Mouse (Mus musculus) limb, embryonic 14.5 days (tissue): Measurements from ENCODE around the gene Ghrl. TPM values are rescaled to one million over a fixed set of nuclear protein-coding genes. Genes with fewer than 3 reads are reported as not detected.

Experiments
- ATAC-seq: fragments of 200-750 bp; cut with Nextera tagmentation; 2 replicates; pipeline ENCODE4 v1.8.0; 2017; ENCODE audit warnings: low read depth, moderate number of reproducible peaks, moderate TSS enrichment; ENCODE audit not compliant: low FRiP score
- DNase-seq: peaks from one replicate; pipeline ENCODE4 v3.0.0-alpha.2; 2015; ENCODE audit warnings: low spot score
- H3K27ac ChIP-seq: fragments of 300-500 bp; sonication (generic); replicated peaks from 2 replicates; pipeline ENCODE4 v1.5.1; 2014; ENCODE audit warnings: low read depth, mild to moderate bottlenecking, low read length, moderate library complexity, mixed read lengths
- H3K27me3 ChIP-seq: fragments of 300-500 bp; sonication (generic); 2 replicates; pipeline ENCODE4 v1.6.1; 2014; ENCODE audit warnings: low read length, mixed read lengths; ENCODE audit not compliant: control insufficient read depth, insufficient read depth
- H3K36me3 ChIP-seq: fragments of 300-500 bp; sonication (generic); 2 replicates; pipeline ENCODE4 v1.6.1; 2014; ENCODE audit warnings: mild to moderate bottlenecking, low read length, moderate library complexity, mixed read lengths; ENCODE audit not compliant: control insufficient read depth, insufficient read depth
- H3K4me1 ChIP-seq: fragments of 300-500 bp; sonication (generic); 2 replicates; pipeline ENCODE4 v1.6.1; 2014; ENCODE audit warnings: antibody characterized with exemption, low read length, mixed read lengths; ENCODE audit not compliant: control insufficient read depth, insufficient read depth
- H3K4me2 ChIP-seq: fragments of 300-500 bp; sonication (generic); replicated peaks from 2 replicates; pipeline ENCODE4 v1.6.1; 2014; ENCODE audit warnings: low read depth, mild to moderate bottlenecking, low read length, moderate library complexity; ENCODE audit not compliant: severe bottlenecking
- H3K4me3 ChIP-seq: fragments of 300-500 bp; sonication (generic); replicated peaks from 2 replicates; pipeline ENCODE4 v1.5.1; 2014; ENCODE audit warnings: low read length
- H3K9ac ChIP-seq: fragments of 300-500 bp; sonication (generic); 2 replicates; pipeline ENCODE4 v1.6.1; 2014; ENCODE audit warnings: mild to moderate bottlenecking, low read depth, low read length, moderate library complexity; ENCODE audit not compliant: severe bottlenecking
- H3K9me3 ChIP-seq: fragments of 300-500 bp; sonication (generic); 2 replicates; pipeline ENCODE4 v1.6.1; 2016; ENCODE audit warnings: low read length; ENCODE audit not compliant: control insufficient read depth
- POLR2A ChIP-seq: fragments of 200-500 bp; IDR thresholded peaks from 2 replicates; pipeline ENCODE4 v1.8.0; 2012; ENCODE audit warnings: inconsistent platforms, mild to moderate bottlenecking, moderate library complexity, borderline replicate concordance; ENCODE audit not compliant: insufficient read depth, insufficient read length; ENCODE audit errors: extremely low read depth
- whole genome bisulfite sequencing: fragments of 180-500 bp; shearing (Covaris S2); extraction: QIAGEN DNeasy Blood & Tissue Kit; methylation state at CpG from one replicate; pipeline ENCODE4 v1.1.7; 2014; 5-methylcytosine and 5-hydroxymethylcytosine counted together
- polyA plus RNA-seq, 2 experiments: library from polyadenylated mRNA; depleted of rRNA in 1 of 2; stranded (reverse) in 1 of 2; unstranded in 1 of 2; fragments of >200 nt; fragmentation: Nextera tagmentation in 1 of 2; extraction: Ambion mirVana in 1 of 2; gene quantifications; 2 replicates each; pipeline versions ENCODE4 v1.2.1 to v1.2.3; 2012 to 2014

The Ghrl gene
- polyA plus RNA-seq (2012; rRNA removed) = 0.11 and 0.13 TPM in 2 replicates
- polyA plus RNA-seq (2014; fragmentation: Nextera tagmentation; extraction: Ambion mirVana) = not detected in 2 replicates

DNA sequence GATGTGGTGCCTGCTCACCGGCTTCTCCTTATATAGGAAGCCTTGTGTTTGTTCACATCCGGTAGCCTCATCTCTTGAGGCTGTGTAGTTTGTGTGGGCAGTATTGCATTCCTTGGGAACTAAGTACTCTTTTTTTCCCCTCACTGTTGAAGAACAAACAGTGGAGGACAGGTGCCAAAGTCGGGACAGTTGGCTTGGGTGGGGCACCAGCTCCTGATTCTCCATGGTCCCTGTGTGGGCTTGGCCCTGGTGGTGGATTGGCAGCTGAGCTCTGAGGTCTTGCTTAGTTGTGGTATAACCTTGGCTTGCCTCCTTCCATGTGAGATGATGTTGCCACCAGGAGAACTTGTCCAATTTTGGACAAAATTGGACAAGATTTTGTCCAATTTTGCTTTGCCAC lies at the start of gene Ghrl:
TSS of gene Ghrl (minus strand) at position 3 of the 400 bp plus-strand sequence.
- WGBS = 84% methylated on average over 3 of the region's 3 CpGs
- no peak within 1 kb of the TSS for H3K4me2 ChIP-seq
- no peaks in the 10 kb centered on the region for H3K4me1 ChIP-seq
- peaks cover 73% of the 10 kb centered on the region for H3K36me3 ChIP-seq
- H3K4me3 ChIP-seq = no peak within 1 kb of the TSS
- DNase-seq = no peak
- TF ChIP-seq POLR2A = no peak
- no peaks in the 10 kb centered on the region for H3K9me3 ChIP-seq
- no peaks in the 10 kb centered on the region for H3K27me3 ChIP-seq
- H3K27ac ChIP-seq = no peak within 1 kb of the TSS
- ATAC-seq = no peak
- no peak within 1 kb of the TSS for H3K9ac ChIP-seq

DNA sequence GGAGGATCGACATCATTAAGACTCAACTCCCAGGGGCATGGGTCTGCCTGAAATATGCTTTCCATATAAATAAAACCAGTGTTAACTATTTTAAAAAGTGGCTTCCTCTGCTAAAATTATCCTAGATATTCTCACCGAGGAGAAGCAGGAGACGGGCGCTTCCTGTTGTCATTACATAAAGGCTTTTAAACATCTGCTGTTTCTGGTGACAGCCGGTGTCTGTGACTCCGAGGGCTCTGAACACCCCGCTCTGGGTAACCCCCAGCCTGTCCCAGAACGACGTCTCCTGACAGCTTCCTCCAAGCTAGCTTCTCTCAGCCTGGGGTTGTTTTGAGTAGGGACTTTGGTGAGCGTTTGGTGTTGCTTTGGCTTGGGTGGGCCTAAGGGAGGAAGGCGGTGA lies 49.1 kb upstream of the Ghrl start:
- 67% methylated on average over 11 of the region's 11 CpGs for WGBS
- Histone ChIP-seq H3K4me1 (no peaks in the 10 kb centered on the region), H3K4me3 (no peak overlapping the region), H3K27me3 (no peaks in the 10 kb centered on the region), H3K27ac (no peak overlapping the region), H3K9ac (no peak overlapping the region), H3K36me3 (no peaks in the 10 kb centered on the region), H3K4me2 (no peak overlapping the region), H3K9me3 (no peaks in the 10 kb centered on the region)
- ATAC-seq = no peak
- DNase-seq = no peak
- no peak for TF ChIP-seq POLR2A

DNA sequence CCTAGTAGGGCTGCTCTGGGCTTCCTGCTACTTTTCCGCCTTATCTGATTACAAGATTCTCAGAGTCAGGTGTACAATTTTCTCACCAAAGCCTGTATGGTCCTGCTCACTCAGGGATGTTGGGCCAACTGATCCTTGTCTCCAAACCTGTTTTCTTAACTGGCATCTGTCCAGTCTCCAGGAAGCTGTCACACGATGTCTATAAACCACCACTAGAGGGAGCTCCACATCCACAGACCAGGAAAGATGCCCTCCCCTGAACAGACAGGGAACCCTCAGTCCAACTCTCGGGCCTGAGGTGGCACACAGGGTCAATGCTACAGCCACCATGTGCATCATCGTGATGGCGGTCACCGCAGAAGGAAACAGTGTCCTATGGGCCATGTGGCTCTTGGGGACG lies 42.0 kb upstream of the Ghrl start:
- H3K9ac ChIP-seq = no peak overlapping the region
- H3K4me3 ChIP-seq = no peak overlapping the region
- DNase-seq = peak; percentile 68
- TF ChIP-seq POLR2A = no peak
- H3K9me3 ChIP-seq = no peaks in the 10 kb centered on the region
- ATAC-seq = 0 out of 2 replicates have a peak, but pooled peaks have one; percentile 41
- H3K4me2 ChIP-seq = no peak overlapping the region
- H3K36me3 ChIP-seq = no peaks in the 10 kb centered on the region
- no peak overlapping the region for H3K27ac ChIP-seq
- WGBS = 30% methylated on average over 7 of the region's 7 CpGs
- H3K27me3 ChIP-seq = no peaks in the 10 kb centered on the region
- H3K4me1 ChIP-seq = no peaks in the 10 kb centered on the region

DNA sequence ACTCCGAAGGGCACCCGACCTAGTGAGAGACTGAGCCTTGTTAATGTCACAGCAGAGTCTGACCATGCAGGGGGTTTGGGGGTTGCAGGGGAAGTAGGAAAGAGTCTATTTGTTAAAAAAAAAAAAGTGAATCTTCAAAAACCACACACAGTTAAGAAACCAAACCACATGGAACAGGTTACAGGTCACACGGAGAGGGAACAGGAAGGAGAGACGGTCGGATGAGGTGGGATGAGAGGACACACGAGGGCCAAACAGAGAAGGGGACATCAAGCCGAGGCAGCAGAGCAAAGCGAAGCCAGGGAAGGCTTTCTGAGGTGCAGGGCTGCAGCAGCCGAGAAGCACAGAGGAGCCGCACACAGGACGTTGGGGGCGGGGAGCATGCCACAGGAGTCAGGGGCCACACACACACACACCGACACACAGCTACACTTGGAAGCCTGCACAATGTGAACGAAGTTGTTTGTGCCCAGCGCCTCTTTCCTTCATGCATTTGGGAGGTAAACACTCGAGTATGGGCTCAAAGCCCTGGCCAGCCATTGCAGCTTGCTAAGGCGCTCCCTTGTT lies 29.5 kb upstream of the Ghrl start:
- 64% methylated on average over 17 of the region's 17 CpGs for WGBS
- no peaks in the 10 kb centered on the region for H3K9me3 ChIP-seq
- no peak for ATAC-seq

DNA sequence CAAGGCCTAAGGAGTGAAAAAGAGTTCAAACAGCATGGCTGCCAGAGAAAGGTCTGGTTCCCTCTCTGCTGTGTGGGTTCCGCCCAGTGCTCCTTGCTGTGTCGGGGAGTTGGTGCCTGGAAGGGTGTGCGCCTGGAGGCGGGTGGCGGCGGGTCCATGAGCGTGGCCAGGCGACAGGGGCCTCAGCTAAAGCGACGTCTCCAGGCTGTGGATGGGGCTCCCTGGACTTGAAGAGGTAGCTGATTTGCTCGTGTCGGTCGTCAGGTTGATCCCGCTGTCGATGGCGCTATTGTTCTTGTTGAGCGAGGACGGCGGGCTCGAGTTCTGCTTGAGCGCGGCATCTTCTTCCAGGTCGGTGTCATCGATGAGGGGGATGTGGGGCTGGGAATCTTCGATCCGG lies 28.7 kb upstream of the Ghrl start:
- 28% methylated on average over 26 of the region's 26 CpGs for WGBS
- no peak for TF ChIP-seq POLR2A
- H3K9ac ChIP-seq = no peak overlapping the region
- H3K9me3 ChIP-seq = no peaks in the 10 kb centered on the region
- DNase-seq (no peak), ATAC-seq (no peak)
- H3K27me3 ChIP-seq = peaks cover 4% of the 10 kb centered on the region; the same call in 1 of the 2 replicates
- H3K4me2 ChIP-seq = no peak overlapping the region
- H3K27ac ChIP-seq = no peak overlapping the region
- H3K4me3 ChIP-seq = no peak overlapping the region
- no peaks in the 10 kb centered on the region for H3K36me3 ChIP-seq
- no peaks in the 10 kb centered on the region for H3K4me1 ChIP-seq

More for the DNA sequence above, 29.5 kb upstream of the Ghrl start:
- no peak for DNase-seq
- no peak overlapping the region for H3K9ac ChIP-seq
- no peak for TF ChIP-seq POLR2A
- H3K4me1 ChIP-seq = no peaks in the 10 kb centered on the region
- H3K4me3 ChIP-seq = no peak overlapping the region
- no peak overlapping the region for H3K4me2 ChIP-seq
- H3K27me3 ChIP-seq = peaks cover 4% of the 10 kb centered on the region; the same call in 1 of the 2 replicates
- no peak overlapping the region for H3K27ac ChIP-seq
- H3K36me3 ChIP-seq = no peaks in the 10 kb centered on the region
